Mouse (Mus musculus) WW6 (cell line): ENCODE measurements at regions not wholly inside any gene's neighbourhood (a gene's known extent, or its start where the extent isn't known, plus 50 kb on each side); places are given as distances from the start of the nearest gene placed in this dataset.

ENCODE experiments used
- DNase-seq: peaks from one replicate; pipeline ENCODE4 v3.0.0-alpha.2; 2013; ENCODE audit warnings: low read depth, low spot score

GRCm38 (mm10) chr16:93272636-93273035 lies 331.2 kb downstream of the Setd4 start:
- no peak for DNase-seq

GRCm38 (mm10) chr16:93272146-93272545 lies 331.7 kb downstream of the Setd4 start:
- DNase-seq, result no peak

GRCm38 (mm10) chr16:93264061-93264585 lies 339.7 kb downstream of the Setd4 start:
- DNase-seq, result no peak

- no peak for DNase-seq
These were observed 340.6 kb downstream of the Setd4 start for GRCm38 (mm10) chr16:93263141-93263815.

GRCm38 (mm10) chr16:93246825-93247224 lies 357.0 kb downstream of the Setd4 start:
- no peak for DNase-seq

- DNase-seq, result no peak
These were observed 358.1 kb downstream of the Setd4 start for GRCm38 (mm10) chr16:93245738-93246137.

- no peak for DNase-seq
These were observed 365.0 kb downstream of the Setd4 start for GRCm38 (mm10) chr16:93238898-93239297.

GRCm38 (mm10) chr16:93238326-93238725 lies 365.5 kb downstream of the Setd4 start:
- no peak for DNase-seq

- no peak for DNase-seq
These were observed 378.2 kb downstream of the Setd4 start for GRCm38 (mm10) chr16:93225644-93226043.

- DNase-seq, result no peak
These were observed 378.7 kb downstream of the Setd4 start for GRCm38 (mm10) chr16:93225196-93225595.

- DNase-seq, result no peak
These were observed 384.1 kb downstream of the Setd4 start for GRCm38 (mm10) chr16:93219731-93220130.

- no peak for DNase-seq
These were observed 385.5 kb downstream of the Setd4 start for GRCm38 (mm10) chr16:93218402-93218801.

GRCm38 (mm10) chr16:93217600-93218226 lies 386.1 kb downstream of the Setd4 start:
- DNase-seq, result no peak

GRCm38 (mm10) chr16:93215630-93216029 lies 388.2 kb downstream of the Setd4 start:
- no peak for DNase-seq

- no peak for DNase-seq
These were observed 387.7 kb upstream of the Runx1 start for GRCm38 (mm10) chr16:93213618-93214017.

GRCm38 (mm10) chr16:93207675-93208074 lies 381.7 kb upstream of the Runx1 start:
- DNase-seq, result no peak

GRCm38 (mm10) chr16:93207217-93207616 lies 381.3 kb upstream of the Runx1 start:
- DNase-seq, result no peak

- DNase-seq, result no peak
These were observed 380.4 kb upstream of the Runx1 start for GRCm38 (mm10) chr16:93206325-93206724.

GRCm38 (mm10) chr16:93204601-93205000 lies 378.7 kb upstream of the Runx1 start:
- no peak for DNase-seq

GRCm38 (mm10) chr16:93202591-93202990 lies 376.6 kb upstream of the Runx1 start:
- DNase-seq, result no peak

GRCm38 (mm10) chr16:93197300-93197699 lies 371.4 kb upstream of the Runx1 start:
- DNase-seq, result no peak

- no peak for DNase-seq
These were observed 368.1 kb upstream of the Runx1 start for GRCm38 (mm10) chr16:93193921-93194481.

GRCm38 (mm10) chr16:93193263-93193662 lies 367.3 kb upstream of the Runx1 start:
- DNase-seq, result no peak
